Mouse (Mus musculus) neural tube, embryonic 10.5 days (tissue): ENCODE data around the gene Eif1b.
"Not testable (repeated sequence)": the region's sequence is repeated elsewhere in the genome, so short reads cannot be mapped to it uniquely, and the experiment has no call there.

Experiments used
- DNase-seq: peaks from one replicate; pipeline ENCODE4 v3.0.0-alpha.2; 2017; ENCODE audit warnings: low spot score; ENCODE audit errors: extremely low spot score

Gene Eif1b

GRCm38 (mm10) chr9:120519469-120520125, 27.6 kb downstream of the Eif1b start:
- DNase-seq = no peak

DNA sequence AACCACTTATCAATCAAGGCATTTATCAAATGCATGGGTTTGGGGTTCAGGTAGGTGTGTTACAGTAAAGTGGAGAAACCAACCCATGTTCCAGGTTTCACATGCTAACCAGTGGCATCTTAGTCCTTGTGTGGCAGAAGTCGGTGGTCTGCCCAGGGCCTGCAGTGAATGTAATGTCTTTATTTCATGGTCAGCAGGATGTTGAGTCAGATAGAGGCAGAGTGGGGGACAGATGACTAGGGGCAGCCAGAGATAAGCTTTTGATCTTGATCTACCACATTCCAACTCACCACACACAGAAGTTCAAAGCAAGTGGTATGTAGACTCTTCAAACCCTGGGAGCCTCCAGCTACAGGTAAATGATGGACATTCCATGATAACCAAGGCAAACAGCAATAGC, 29.1 kb downstream of the Eif1b start:
- no peak for DNase-seq

GRCm38 (mm10) chr9:120527270-120527669, 35.2 kb downstream of the Eif1b start:
- no peak for DNase-seq

DNA sequence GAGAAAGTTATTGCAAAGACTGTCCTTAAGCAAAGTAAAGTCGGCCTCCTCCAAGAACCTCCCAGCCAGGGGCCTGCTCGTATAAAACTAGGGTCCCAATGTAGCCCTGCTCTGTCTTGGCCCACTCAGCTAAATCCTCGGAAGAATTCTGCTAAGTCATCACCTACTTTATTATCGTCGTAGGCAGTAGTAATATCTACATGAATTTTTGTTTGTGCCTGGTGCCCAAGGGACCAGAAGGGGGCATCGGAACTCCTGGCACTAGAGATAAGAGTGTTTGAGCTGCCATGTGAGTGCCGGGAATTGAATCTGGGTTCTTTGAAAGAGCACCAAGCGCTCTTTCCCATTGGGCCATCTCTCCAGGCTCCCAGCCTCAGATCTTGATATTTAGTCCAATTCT, 35.9 kb downstream of the Eif1b start:
- no peak for DNase-seq

GRCm38 (mm10) chr9:120528815-120529510, 36.9 kb downstream of the Eif1b start:
- no peak for DNase-seq

DNA sequence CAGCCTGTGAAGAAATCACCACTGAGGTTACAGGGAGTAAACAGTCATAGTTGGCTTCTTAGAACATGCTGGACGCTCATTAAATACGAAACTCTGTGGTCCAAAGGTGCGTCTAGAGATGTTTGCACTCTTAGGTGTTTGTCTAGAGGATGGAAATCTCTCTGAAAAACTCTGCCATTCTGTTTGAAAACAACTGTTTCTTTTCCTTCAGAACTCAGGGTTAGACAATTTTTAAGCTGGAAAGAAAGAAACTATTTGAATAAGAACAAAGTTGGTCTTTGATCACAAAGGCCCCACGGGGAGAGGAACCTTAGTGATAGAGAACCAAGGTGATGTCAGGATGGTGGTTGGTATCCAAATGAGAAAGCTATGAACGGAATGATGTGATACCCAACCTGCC, 38.4 kb downstream of the Eif1b start:
- DNase-seq = no peak

DNA sequence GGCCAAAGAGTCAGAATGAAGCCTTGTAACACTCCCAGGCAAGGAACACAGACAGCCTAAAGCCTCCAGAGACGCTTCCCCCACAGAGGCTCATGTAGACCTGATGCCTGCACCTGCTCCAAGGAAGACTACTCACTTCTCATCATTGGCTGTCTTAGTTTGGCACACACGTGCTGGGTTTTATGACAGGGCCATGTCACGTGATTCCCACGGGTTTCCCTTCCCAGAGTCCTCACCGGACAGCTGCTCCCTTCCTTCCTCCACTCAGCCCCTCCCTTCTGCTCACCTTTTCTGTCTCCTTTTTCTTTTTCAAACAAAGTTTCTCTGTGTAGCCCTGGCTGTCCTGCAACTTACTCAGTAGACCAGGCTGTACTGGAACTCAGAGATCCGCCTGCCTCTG, 40.0 kb downstream of the Eif1b start:
- no peak for DNase-seq

DNA sequence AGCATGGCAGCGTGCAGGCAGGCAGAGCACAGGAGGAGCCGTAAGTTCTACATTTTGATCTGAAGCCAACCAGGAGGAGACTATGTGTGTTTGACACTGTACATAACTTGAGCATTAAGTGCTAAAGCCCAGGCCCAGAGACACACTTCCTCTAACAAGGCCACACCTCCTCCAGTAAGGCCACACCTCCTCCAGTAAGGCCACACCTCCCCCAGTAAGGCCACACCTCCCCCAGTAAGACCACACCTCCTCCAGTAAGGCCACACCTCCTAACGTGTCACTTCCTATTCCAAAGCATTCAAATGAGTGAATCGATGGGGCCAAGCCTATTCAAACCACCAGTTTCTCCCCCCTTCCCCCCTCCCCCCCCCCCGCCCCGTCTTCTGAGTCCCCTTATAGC, 40.7 kb downstream of the Eif1b start:
- no peak for DNase-seq

DNA sequence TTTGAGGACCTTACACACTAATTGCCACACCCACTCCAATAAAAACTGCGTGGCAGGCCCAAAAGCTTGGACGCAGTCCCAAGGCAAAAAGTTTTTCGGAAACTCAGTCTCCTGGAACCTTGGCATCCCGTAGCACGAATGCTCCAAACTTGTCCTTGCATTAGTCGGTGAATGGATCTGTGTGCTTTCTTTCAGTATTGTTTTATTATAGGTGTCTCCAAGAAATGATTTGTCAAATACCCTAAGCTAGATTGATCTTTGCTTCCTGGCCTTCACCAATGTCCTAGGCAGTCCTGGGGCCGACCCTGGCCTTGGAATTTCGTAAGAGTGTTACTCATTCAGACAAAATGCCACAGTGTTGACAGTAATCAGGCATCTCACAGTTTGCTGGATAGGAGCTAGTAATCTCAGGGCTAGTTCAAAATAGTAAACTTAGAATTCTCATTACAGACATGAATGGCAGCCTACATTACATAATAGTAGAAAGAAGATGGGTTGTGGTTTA, 41.5 kb downstream of the Eif1b start:
- DNase-seq = not testable (repeated sequence)

DNA sequence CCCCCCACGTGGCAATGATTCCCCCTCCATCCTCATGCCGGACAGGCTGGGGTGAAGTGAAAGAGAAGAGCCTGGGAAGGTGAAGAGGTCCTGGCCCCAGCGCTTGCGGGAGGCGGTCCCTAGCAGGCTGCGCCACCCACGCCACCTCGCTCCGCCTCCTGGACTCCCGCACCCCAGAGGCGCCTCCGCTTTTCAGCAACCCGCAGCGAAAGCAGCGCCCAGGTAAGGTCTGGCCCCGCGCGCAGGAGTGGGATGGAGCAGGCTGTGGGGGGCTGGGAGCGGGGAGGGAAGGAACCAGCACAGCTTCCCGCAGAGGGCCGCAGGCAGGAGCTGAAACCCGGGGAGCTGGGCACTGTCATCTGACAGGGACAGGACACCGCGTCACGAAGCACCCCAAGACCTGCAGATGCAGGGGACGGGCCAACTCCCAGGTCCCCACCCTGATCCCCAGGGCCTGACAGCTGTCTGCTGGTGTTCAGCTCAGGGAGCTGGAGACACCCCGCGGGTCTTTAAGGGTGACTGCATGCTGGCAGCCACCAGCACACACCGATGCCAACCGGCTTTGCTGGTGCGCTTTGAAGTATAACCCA, 47.7 kb downstream of the Eif1b start, which contains the start of gene Entpd3:
TSS of gene Entpd3 (plus strand) at position 157 of the 590 bp plus-strand sequence.
- peak; percentile 26 for DNase-seq

GRCm38 (mm10) chr9:120541411-120541810, 49.4 kb downstream of the Eif1b start:
- no peak for DNase-seq

- DNase-seq = no peak
Measured at GRCm38 (mm10) chr9:120542241-120542640, 50.2 kb downstream of the Eif1b start.
